Mouse (Mus musculus): ENCODE measurements at regions not wholly inside any gene's neighbourhood (a gene's known extent, or its start where the extent isn't known, plus 50 kb on each side); places are given as distances from the start of the nearest gene placed in this dataset.

- Histone ChIP-seq H3K27ac (no peak overlapping the region), H3K36me3 (no peaks in the 10 kb centered on the region), H3K4me1 (0 out of 2 replicates have a peak, but pooled peaks cover 3% of the 10 kb centered on the region), H3K27me3 (no peaks in the 10 kb centered on the region), H3K4me3 (no peak overlapping the region), H3K9ac (no peak overlapping the region), H3K9me3 (no peaks in the 10 kb centered on the region), H3K4me2 (replicated peaks) (no peak overlapping the region)
- ATAC-seq (ENCODE audit: low FRiP score, low read depth), result no peak
- 75% methylated on average over 3 of the region's 3 CpGs for WGBS
Observed at GRCm38 (mm10) chr16:73760921-73761320, 650.7 kb downstream of the Robo2 start.

- Histone ChIP-seq H3K9me3 (no peaks in the 10 kb centered on the region), H3K4me1 (peaks cover 10% of the 10 kb centered on the region; the same call in 1 of the 2 replicates), H3K27ac (no peak overlapping the region), H3K36me3 (no peaks in the 10 kb centered on the region), H3K4me3 (no peak overlapping the region), H3K4me2 (replicated peaks) (no peak overlapping the region), H3K9ac (no peak overlapping the region), H3K27me3 (no peaks in the 10 kb centered on the region)
- 51% methylated on average over 5 of the region's 5 CpGs for WGBS
- no peak for ATAC-seq (ENCODE audit: low FRiP score, low read depth)
Observed at GRCm38 (mm10) chr16:73758872-73759271, 652.8 kb downstream of the Robo2 start.

- Histone ChIP-seq H3K27ac (no peak overlapping the region), H3K9me3 (no peaks in the 10 kb centered on the region), H3K36me3 (no peaks in the 10 kb centered on the region), H3K27me3 (no peaks in the 10 kb centered on the region), H3K4me3 (no peak overlapping the region), H3K4me1 (peaks cover 7% of the 10 kb centered on the region; the same call in 1 of the 2 replicates), H3K4me2 (replicated peaks) (no peak overlapping the region), H3K9ac (no peak overlapping the region)
- WGBS, result 8% methylated on average over 5 of the region's 5 CpGs
- peak; percentile 48; the same call in 1 of the 2 replicates for ATAC-seq (ENCODE audit: low FRiP score, low read depth)
Observed at GRCm38 (mm10) chr16:73754302-73754701, 657.3 kb downstream of the Robo2 start.

- Histone ChIP-seq H3K4me2 (replicated peaks) (no peak overlapping the region), H3K27ac (no peak overlapping the region), H3K9ac (no peak overlapping the region), H3K9me3 (no peaks in the 10 kb centered on the region), H3K27me3 (no peaks in the 10 kb centered on the region), H3K36me3 (no peaks in the 10 kb centered on the region), H3K4me1 (no peaks in the 10 kb centered on the region), H3K4me3 (no peak overlapping the region)
- ATAC-seq (ENCODE audit: low FRiP score, low read depth), result 0 out of 2 replicates have a peak, but pooled peaks have one; percentile 51
- 35% methylated on average over 7 of the region's 7 CpGs for WGBS
Observed at GRCm38 (mm10) chr16:73728297-73728696, 683.3 kb downstream of the Robo2 start.

- H3K4me1 ChIP-seq, result no peaks in the 10 kb centered on the region
- no peaks in the 10 kb centered on the region for H3K9me3 ChIP-seq
- no peak for ATAC-seq (ENCODE audit: low FRiP score, low read depth)
- H3K27ac ChIP-seq, result no peak overlapping the region
- no peak overlapping the region for H3K9ac ChIP-seq
- no peaks in the 10 kb centered on the region for H3K27me3 ChIP-seq
- H3K4me2 ChIP-seq (replicated peaks), result no peak overlapping the region
- no peak overlapping the region for H3K4me3 ChIP-seq
- no peaks in the 10 kb centered on the region for H3K36me3 ChIP-seq
- WGBS, result 70% methylated on average over 3 of the region's 3 CpGs
Observed at GRCm38 (mm10) chr16:73719691-73720090, 691.9 kb downstream of the Robo2 start.

GRCm38 (mm10) chr16:73716301-73716700 lies 695.3 kb downstream of the Robo2 start:
- no peak overlapping the region for H3K27ac ChIP-seq
- 74% methylated on average over 5 of the region's 5 CpGs for WGBS

GRCm38 (mm10) chr16:73707051-73707450 lies 704.6 kb downstream of the Robo2 start:
- Histone ChIP-seq H3K9me3 (no peaks in the 10 kb centered on the region), H3K27me3 (no peaks in the 10 kb centered on the region), H3K4me2 (replicated peaks) (no peak overlapping the region), H3K4me3 (no peak overlapping the region), H3K27ac (no peak overlapping the region), H3K9ac (no peak overlapping the region), H3K36me3 (no peaks in the 10 kb centered on the region), H3K4me1 (no peaks in the 10 kb centered on the region)
- WGBS, result 79% methylated on average over 1 of the region's 1 CpGs
- ATAC-seq (ENCODE audit: low FRiP score, low read depth), result no peak

More at GRCm38 (mm10) chr16:73716301-73716700, 695.3 kb downstream of the Robo2 start:
- Histone ChIP-seq H3K4me2 (replicated peaks) (no peak overlapping the region), H3K27me3 (no peaks in the 10 kb centered on the region), H3K4me1 (no peaks in the 10 kb centered on the region), H3K4me3 (no peak overlapping the region), H3K9ac (no peak overlapping the region), H3K9me3 (no peaks in the 10 kb centered on the region), H3K36me3 (no peaks in the 10 kb centered on the region)
- ATAC-seq (ENCODE audit: low FRiP score, low read depth), result no peak

- H3K9me3 ChIP-seq, result no peaks in the 10 kb centered on the region
- WGBS, result 76% methylated on average over 11 of the region's 11 CpGs
- no peaks in the 10 kb centered on the region for H3K27me3 ChIP-seq
- no peak overlapping the region for H3K4me3 ChIP-seq
- H3K27ac ChIP-seq, result no peak overlapping the region
- H3K4me1 ChIP-seq, result no peaks in the 10 kb centered on the region
- H3K4me2 ChIP-seq (replicated peaks), result no peak overlapping the region
- no peak overlapping the region for H3K9ac ChIP-seq
- no peak for ATAC-seq (ENCODE audit: low FRiP score, low read depth)
- no peaks in the 10 kb centered on the region for H3K36me3 ChIP-seq
Observed at GRCm38 (mm10) chr16:73689274-73689673, 722.4 kb downstream of the Robo2 start.

- H3K36me3 ChIP-seq, result no peaks in the 10 kb centered on the region
- no peak overlapping the region for H3K9ac ChIP-seq
- no peak for ATAC-seq (ENCODE audit: low FRiP score, low read depth)
- H3K27ac ChIP-seq, result no peak overlapping the region
- H3K4me1 ChIP-seq, result 0 out of 2 replicates have a peak, but pooled peaks cover 4% of the 10 kb centered on the region
- H3K9me3 ChIP-seq, result no peaks in the 10 kb centered on the region
- H3K4me3 ChIP-seq, result no peak overlapping the region
- H3K27me3 ChIP-seq, result no peaks in the 10 kb centered on the region
- H3K4me2 ChIP-seq (replicated peaks), result no peak overlapping the region
- WGBS, result 62% methylated on average over 10 of the region's 10 CpGs
Observed at GRCm38 (mm10) chr16:73679804-73680203, 731.8 kb downstream of the Robo2 start.

- H3K9ac ChIP-seq, result no peak overlapping the region
- H3K9me3 ChIP-seq, result no peaks in the 10 kb centered on the region
- 44% methylated on average over 6 of the region's 6 CpGs for WGBS
- H3K4me3 ChIP-seq, result no peak overlapping the region
- no peak overlapping the region for H3K4me2 ChIP-seq (replicated peaks)
- H3K36me3 ChIP-seq, result no peaks in the 10 kb centered on the region
- no peak for ATAC-seq (ENCODE audit: low FRiP score, low read depth)
- no peaks in the 10 kb centered on the region for H3K4me1 ChIP-seq
- H3K27me3 ChIP-seq, result no peaks in the 10 kb centered on the region
- H3K27ac ChIP-seq, result no peak overlapping the region
Observed at GRCm38 (mm10) chr16:73670516-73670915, 741.1 kb downstream of the Robo2 start.

- Histone ChIP-seq H3K4me3 (no peak overlapping the region), H3K27ac (no peak overlapping the region), H3K27me3 (no peaks in the 10 kb centered on the region), H3K36me3 (no peaks in the 10 kb centered on the region), H3K4me1 (no peaks in the 10 kb centered on the region), H3K9ac (no peak overlapping the region), H3K4me2 (replicated peaks) (no peak overlapping the region), H3K9me3 (no peaks in the 10 kb centered on the region)
- WGBS, result 71% methylated on average over 1 of the region's 1 CpGs
- no peak for ATAC-seq (ENCODE audit: low FRiP score, low read depth)
Observed at GRCm38 (mm10) chr16:73652976-73653690, 758.5 kb downstream of the Robo2 start.

GRCm38 (mm10) chr16:73647201-73647782 lies 764.3 kb downstream of the Robo2 start:
- H3K9ac ChIP-seq, result no peak overlapping the region
- H3K36me3 ChIP-seq, result no peaks in the 10 kb centered on the region
- H3K4me2 ChIP-seq (replicated peaks), result peak overlapping the region; percentile 58
- H3K4me3 ChIP-seq, result peak overlapping the region; percentile 19; the same call in 1 of the 2 replicates
- no peaks in the 10 kb centered on the region for H3K9me3 ChIP-seq
- no peaks in the 10 kb centered on the region for H3K27me3 ChIP-seq
- WGBS, result 36% methylated on average over 19 of the region's 19 CpGs
- H3K27ac ChIP-seq, result no peak overlapping the region
- ATAC-seq (ENCODE audit: low FRiP score, low read depth), result peak; percentile 67
- H3K4me1 ChIP-seq, result peaks cover 6% of the 10 kb centered on the region
